Mouse (Mus musculus): ENCODE data around the gene Lmo4.

Lmo4 gene

DNA sequence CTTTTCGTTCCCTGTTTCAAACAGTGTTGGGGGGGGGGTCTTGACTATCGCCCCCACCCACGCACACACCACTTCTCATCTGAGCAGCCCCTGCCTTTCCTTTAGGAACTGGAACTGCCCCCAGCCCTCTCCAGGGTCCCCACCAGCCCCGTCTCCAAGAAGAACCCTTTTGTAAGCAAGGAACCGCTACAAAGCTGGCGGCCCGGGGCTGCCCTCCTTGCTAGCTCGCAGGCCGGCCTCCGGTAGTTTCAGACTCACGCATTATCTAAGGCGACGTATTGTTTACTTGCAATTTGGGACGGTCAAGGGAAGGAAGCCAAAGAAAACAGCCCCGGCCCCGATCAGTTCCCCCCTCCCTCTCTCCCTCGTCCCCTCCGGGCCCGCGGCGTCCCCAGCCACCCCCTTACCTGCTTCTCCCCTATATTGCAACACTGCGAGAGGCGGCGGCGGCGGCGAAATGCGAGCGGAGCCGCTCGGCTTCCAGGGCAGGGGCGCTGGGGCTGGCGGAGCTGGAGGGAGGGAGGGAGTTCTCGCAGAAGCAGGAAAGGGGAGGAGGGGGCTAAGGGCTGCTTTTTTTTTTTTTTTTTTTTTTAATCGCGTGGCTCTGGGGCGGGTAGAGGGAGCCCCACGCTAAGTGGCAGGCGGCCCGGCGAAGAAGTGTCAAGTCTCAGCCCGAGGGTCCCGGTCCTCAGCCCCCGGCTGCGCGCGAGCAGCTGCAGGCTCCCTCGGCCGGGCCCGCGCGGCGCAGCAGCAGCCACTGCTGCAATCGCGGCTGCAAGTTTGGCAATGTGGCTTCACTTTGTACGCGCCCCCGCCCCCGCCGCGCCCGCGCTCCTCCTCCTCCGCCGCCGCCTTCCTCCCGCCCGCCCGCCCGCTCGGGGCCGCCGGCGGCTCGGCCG, at the start of gene Lmo4:
Lmo4 (minus strand) TSS at position 808 of the 899 bp plus-strand sequence.
- in situ Hi-C loops (cut with MboI; ENCODE audit: low pct_unique_long_range_greater_than_20kb in 1 of 2, low sequenced_read_pairs in 2 of 2, unreplicated experiment in 1 of 2): no loop called here

GRCm38 (mm10) chr3:144254281-144254680, 49.3 kb upstream of the Lmo4 start:
- in situ Hi-C loops (cut with MboI; ENCODE audit: low pct_unique_long_range_greater_than_20kb in 1 of 2, low sequenced_read_pairs in 2 of 2, unreplicated experiment in 1 of 2): no loop called here

DNA sequence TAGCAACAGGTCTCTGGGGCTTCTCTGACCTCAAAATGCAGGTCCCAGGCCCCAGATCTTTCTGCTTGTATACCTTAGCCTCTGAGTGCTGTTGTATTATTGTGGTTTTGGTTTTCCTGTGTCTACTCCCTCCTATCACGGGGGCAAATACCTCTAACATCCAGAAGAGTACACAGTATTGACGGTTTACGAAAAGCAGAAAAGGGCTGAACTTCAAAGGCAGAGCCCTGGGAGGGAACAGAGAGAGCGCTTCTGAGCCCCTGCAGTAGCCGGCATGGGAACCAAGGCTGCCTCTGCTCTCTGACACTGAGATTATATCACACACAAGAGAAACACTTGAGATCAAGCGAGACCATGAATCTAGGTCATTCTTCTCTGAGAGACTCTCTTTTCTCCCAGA, 48.0 kb upstream of the Lmo4 start:
- in situ Hi-C loops (cut with MboI; ENCODE audit: low pct_unique_long_range_greater_than_20kb in 1 of 2, low sequenced_read_pairs in 2 of 2, unreplicated experiment in 1 of 2): no loop called here

GRCm38 (mm10) chr3:144252109-144252508, 47.1 kb upstream of the Lmo4 start:
- in situ Hi-C loops (cut with MboI; ENCODE audit: low pct_unique_long_range_greater_than_20kb in 1 of 2, low sequenced_read_pairs in 2 of 2, unreplicated experiment in 1 of 2): no loop called here

GRCm38 (mm10) chr3:144242025-144242673, 37.1 kb upstream of the Lmo4 start:
- in situ Hi-C loops (cut with MboI; ENCODE audit: low pct_unique_long_range_greater_than_20kb in 1 of 2, low sequenced_read_pairs in 2 of 2, unreplicated experiment in 1 of 2): no loop called here

GRCm38 (mm10) chr3:144241161-144241560, 36.1 kb upstream of the Lmo4 start:
- in situ Hi-C loops (cut with MboI; ENCODE audit: low pct_unique_long_range_greater_than_20kb in 1 of 2, low sequenced_read_pairs in 2 of 2, unreplicated experiment in 1 of 2): no loop called here

DNA sequence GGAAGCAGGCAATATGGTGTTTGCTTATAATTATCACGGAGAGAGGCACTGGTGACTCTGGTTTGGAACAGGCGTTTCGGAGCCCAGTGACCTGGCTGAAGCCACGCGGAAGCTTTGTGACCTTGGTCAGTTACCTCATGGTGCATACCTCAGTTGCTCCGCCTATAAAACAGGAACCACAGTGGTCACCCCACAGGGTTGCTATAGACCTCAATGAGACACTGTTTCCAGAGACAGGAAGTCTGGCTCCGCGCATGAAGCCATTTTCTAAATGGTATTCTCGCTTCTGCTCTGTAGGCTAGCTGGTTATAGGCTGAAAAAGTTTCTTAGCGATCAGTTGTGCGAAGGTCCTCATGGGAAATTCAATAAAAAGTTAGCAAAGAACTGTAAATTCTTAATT, 33.5 kb upstream of the Lmo4 start:
- in situ Hi-C loops (cut with MboI; ENCODE audit: low pct_unique_long_range_greater_than_20kb in 1 of 2, low sequenced_read_pairs in 2 of 2, unreplicated experiment in 1 of 2): no loop called here

DNA sequence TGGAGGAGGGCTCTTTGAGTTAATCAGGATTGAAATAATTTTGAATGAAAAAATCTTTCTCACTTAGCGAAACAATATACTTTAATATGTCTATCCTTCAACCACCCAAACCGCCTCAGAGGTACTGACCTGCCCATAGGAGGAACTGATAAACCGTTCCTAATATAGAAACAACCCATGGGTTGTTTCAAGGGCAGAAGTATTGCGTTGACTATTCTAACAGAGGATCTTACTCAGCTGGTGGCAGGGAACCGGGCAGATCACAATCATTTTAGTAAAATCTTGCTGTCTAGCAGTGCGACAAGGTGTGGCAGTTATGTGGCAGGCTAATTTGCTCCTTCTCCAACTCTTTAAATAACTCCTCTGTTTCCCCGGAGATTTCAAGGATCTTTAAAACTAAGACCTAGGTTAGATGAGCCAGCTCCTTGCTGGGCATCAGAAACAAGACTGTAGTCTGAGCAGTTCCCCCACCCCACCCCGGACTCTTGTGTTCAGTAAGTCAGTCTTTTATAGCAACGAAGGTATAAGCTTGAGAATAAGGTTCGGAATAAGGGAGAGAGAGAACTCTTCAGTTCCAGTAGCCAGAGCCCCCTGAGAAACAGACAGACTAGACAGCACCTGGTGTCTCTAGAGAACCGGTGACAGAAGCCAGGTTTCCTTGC, 27.5 kb upstream of the Lmo4 start:
- in situ Hi-C loops (cut with MboI; ENCODE audit: low pct_unique_long_range_greater_than_20kb in 1 of 2, low sequenced_read_pairs in 2 of 2, unreplicated experiment in 1 of 2): no loop called here

DNA sequence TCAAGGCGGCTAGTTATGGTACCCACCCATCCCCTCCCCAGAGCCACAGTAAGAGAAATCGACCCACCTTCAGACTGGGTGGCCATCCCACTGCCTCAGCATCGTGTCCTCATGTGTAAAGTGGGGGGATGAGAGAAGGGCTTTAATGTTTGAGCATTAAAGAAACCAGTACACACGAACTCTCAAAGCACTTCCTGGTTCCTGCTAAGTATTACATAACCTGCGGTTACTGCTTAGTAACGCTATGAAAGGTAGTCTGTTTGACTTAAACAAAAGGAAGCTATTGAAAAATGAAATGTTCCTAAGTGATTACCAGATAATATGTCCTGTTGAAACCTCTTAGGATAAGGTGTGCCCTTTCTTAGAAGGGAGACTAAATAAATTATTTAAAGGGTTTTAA, 26.9 kb upstream of the Lmo4 start:
- in situ Hi-C loops (cut with MboI; ENCODE audit: low pct_unique_long_range_greater_than_20kb in 1 of 2, low sequenced_read_pairs in 2 of 2, unreplicated experiment in 1 of 2): no loop called here

DNA sequence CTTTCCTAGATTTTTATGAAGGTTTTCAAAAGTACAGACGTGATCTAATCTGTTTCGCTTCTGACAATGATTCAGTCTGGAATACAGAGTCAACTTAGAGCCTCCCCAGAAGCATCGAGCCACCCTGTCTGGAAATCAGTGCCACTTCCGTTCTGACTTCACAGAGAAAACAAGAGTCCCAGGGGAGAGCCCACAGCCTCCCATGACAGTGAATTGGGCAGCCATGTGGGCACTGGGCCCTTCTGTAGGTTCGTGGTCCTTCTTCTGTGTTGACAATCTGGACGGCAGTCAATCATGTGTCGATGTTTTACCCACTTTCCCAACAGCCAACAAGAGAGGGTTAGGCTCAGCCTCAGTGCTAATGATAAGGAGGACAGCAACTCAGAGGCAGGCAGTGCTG, 26.4 kb upstream of the Lmo4 start:
- in situ Hi-C loops (cut with MboI; ENCODE audit: low pct_unique_long_range_greater_than_20kb in 1 of 2, low sequenced_read_pairs in 2 of 2, unreplicated experiment in 1 of 2): no loop called here

GRCm38 (mm10) chr3:144230016-144230415, 25.0 kb upstream of the Lmo4 start:
- in situ Hi-C loops (cut with MboI; ENCODE audit: low pct_unique_long_range_greater_than_20kb in 1 of 2, low sequenced_read_pairs in 2 of 2, unreplicated experiment in 1 of 2): no loop called here

- in situ Hi-C loops (cut with MboI; ENCODE audit: low pct_unique_long_range_greater_than_20kb in 1 of 2, low sequenced_read_pairs in 2 of 2, unreplicated experiment in 1 of 2): no loop called here
These were observed 24.3 kb upstream of the Lmo4 start for GRCm38 (mm10) chr3:144229312-144229711.

DNA sequence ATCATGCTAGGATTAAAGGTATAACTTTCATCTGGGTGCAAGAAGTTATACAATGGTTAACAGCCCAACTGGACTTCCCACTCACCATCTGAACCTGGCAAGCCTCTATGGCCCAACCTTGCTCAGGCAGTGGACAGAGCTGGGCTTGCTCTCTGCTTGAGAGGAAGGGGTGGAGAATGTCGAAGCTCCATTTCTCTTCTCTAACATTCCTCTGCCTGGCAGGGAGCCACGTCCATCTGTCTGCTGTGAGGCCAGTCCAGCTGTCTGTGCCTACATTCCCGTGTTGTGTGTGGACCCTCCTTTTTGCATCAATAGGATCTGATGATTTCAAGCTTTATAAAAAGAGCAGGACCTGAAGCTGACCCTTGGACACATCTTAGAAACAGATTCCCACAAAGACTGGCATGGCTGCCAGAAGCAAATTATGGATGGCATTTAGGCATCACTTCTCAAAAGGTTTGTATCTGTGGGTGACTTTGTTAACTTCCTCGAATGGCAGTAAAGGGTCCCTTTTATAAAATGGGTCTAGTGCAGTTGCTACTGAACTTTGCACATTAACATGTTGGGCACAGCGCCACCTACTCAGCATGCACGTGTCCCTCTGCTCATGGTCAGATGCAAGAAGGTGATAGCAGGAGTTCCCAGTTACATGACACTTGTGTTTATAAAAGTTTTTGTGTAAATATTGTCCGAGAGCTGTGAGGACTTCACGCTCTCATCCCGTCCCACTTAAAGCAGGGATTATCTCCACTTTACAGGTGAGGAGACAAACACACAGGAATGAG, 20.6 kb upstream of the Lmo4 start:
- in situ Hi-C loops (cut with MboI; ENCODE audit: low pct_unique_long_range_greater_than_20kb in 1 of 2, low sequenced_read_pairs in 2 of 2, unreplicated experiment in 1 of 2): no loop called here

DNA sequence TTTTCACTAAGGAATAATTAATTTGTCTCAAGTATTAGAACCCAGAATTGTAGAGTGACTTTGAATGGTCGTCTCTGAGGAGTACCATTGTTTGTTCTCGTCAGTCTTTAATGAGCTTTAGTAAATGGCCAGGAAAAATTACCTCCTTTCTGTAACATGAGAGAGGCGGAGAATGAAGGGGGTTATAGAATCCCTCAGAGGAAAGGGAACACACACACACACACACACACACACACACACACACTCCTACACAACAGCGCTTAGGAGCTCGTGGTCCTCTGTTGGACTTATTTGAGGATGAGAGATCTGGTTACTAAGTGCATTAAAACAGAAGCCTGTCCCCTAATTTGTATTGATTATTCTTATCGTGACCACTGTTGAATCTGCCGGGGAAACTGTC, 19.6 kb upstream of the Lmo4 start:
- in situ Hi-C loops (cut with MboI; ENCODE audit: low pct_unique_long_range_greater_than_20kb in 1 of 2, low sequenced_read_pairs in 2 of 2, unreplicated experiment in 1 of 2): no loop called here

- in situ Hi-C loops (cut with MboI; ENCODE audit: low pct_unique_long_range_greater_than_20kb in 1 of 2, low sequenced_read_pairs in 2 of 2, unreplicated experiment in 1 of 2): no loop called here
These were observed 18.5 kb upstream of the Lmo4 start for GRCm38 (mm10) chr3:144223377-144224105.

DNA sequence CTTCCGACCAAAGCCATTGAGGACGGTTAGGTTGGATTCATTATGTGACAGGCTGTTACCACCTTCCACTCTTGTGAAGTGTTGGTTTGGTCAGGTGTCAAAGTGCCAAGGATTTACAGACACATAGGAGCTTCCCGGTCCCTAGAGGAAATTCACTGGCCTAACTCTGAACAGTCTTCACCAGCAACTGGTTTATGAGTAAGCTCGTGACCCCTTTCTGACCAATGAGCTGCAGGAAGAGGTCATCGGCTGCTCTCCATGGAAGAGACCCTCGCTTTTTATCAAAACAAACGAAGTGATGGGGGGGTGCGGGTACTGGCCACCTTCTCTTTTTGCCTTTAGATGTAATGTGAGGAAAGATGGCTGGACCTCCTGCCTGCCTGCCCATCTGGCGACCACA, 17.4 kb upstream of the Lmo4 start:
- in situ Hi-C loops (cut with MboI; ENCODE audit: low pct_unique_long_range_greater_than_20kb in 1 of 2, low sequenced_read_pairs in 2 of 2, unreplicated experiment in 1 of 2): no loop called here

GRCm38 (mm10) chr3:144207498-144207897, 2.5 kb upstream of the Lmo4 start:
- in situ Hi-C loops (cut with MboI; ENCODE audit: low pct_unique_long_range_greater_than_20kb in 1 of 2, low sequenced_read_pairs in 2 of 2, unreplicated experiment in 1 of 2): no loop called here

DNA sequence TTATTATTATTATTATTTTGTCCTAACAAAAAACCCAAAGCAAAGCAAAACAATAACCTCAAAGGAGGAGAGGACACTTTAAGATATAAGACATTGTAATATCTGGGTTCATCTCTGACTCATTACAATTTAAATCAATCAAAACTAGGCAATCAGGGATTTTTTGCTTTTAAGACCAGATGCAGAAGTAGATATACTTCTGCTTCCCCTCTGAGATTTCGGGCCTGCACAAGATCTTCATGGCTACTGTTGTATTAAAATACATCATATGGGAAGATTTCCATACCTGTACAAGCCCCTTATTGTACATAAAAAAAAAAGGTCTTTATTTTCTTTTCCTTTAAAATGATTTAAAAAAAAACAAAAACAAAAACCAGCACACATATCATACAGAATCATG, 1.9 kb upstream of the Lmo4 start:
- in situ Hi-C loops (cut with MboI; ENCODE audit: low pct_unique_long_range_greater_than_20kb in 1 of 2, low sequenced_read_pairs in 2 of 2, unreplicated experiment in 1 of 2): no loop called here

Measured in mouse embryonic stem cell (cell line).